10 mouse cellular contexts compared by ENCODE assay signal in genomic region chr17:27165054-27165773, GRCm38 (mm10). TPM values are rescaled to one million over a fixed set of nuclear protein-coding genes. Genes with fewer than 3 reads are reported as not detected.
DNase-seq lines count a peak whose midpoint lies in the region; ATAC-seq and TF ChIP-seq lines count a peak whose summit lies in the region.
"Had no signal": no experiment of that assay in that cellular context is flagged by ENCODE, and none has a peak within 500 bp of the region (broad histone marks: within the 10 kb centered on the region; RNA-seq: fewer than 3 reads in every experiment).

No protein-coding gene starts in this region.

- H3K27ac ChIP-seq in forebrain, embryonic 14.5 days (ENCODE audit: low read depth, low read length), result no peak overlapping the region
- no peak overlapping the region for H3K27ac ChIP-seq in forebrain, embryonic 16.5 days (ENCODE audit: low read length)
- peak overlapping the region; percentile 98 for H3K27ac ChIP-seq in gastrocnemius, adult 2 months
- H3K27ac ChIP-seq in limb, embryonic 11.5 days (replicated peaks; ENCODE audit: low read depth, low read length), result no peak overlapping the region
- H3K27ac ChIP-seq: heart, embryonic 15.5 days had no signal

- intact Hi-C loops in gastrocnemius, adult 2 months (cut with DNase I), result no loop called here

- H3K9ac ChIP-seq in forebrain, embryonic 14.5 days (ENCODE audit: low read length), result no peak overlapping the region
- H3K9ac ChIP-seq in forebrain, embryonic 16.5 days (replicated peaks; ENCODE audit: low read depth, low read length), result no peak overlapping the region
- no peak overlapping the region for H3K9ac ChIP-seq in limb, embryonic 11.5 days (ENCODE audit: low read length)
- H3K9ac ChIP-seq: heart, embryonic 15.5 days had no signal

- H3K36me3 ChIP-seq in forebrain, embryonic 14.5 days (ENCODE audit: control insufficient read depth, insufficient read depth, low read length), result no peaks in the 10 kb centered on the region
- H3K36me3 ChIP-seq in forebrain, embryonic 16.5 days (ENCODE audit: control insufficient read depth, insufficient read depth), result no peaks in the 10 kb centered on the region
- H3K36me3 ChIP-seq in limb, embryonic 11.5 days (ENCODE audit: control insufficient read depth, insufficient read depth, low read length), result no peaks in the 10 kb centered on the region
- H3K36me3 ChIP-seq: heart, embryonic 15.5 days had no signal

- 64% methylated on average over 8 of the region's 8 CpGs for WGBS in forebrain, embryonic 14.5 days
- WGBS in forebrain, embryonic 16.5 days, result 71% methylated on average over 8 of the region's 8 CpGs
- WGBS in limb, embryonic 11.5 days, result 43% methylated on average over 8 of the region's 8 CpGs

- TF ChIP-seq CTCF in gastrocnemius, adult 2 months (IDR thresholded peaks at IDR 0.05), result peak; percentile 71

- ATAC-seq in forebrain, embryonic 14.5 days, result peak; percentile 52; the same call in 1 of the 2 replicates
- ATAC-seq in forebrain, embryonic 16.5 days, result no peak
- ATAC-seq in limb, embryonic 11.5 days (ENCODE audit: insufficient number of reproducible peaks, low FRiP score, low TSS enrichment, low read depth), result no peak
- ATAC-seq in monocyte, adult 5-6 weeks (replicated peaks; ENCODE audit: insufficient number of reproducible peaks, low FRiP score, low TSS enrichment, poor library complexity, severe bottlenecking), result peak; percentile 42; the same call in 1 of the 2 replicates

- no peaks in the 10 kb centered on the region for H3K9me3 ChIP-seq in forebrain, embryonic 14.5 days (replicated peaks; ENCODE audit: control insufficient read depth, low read length)
- no peaks in the 10 kb centered on the region for H3K9me3 ChIP-seq in forebrain, embryonic 16.5 days (ENCODE audit: control insufficient read depth, low read length)
- no peaks in the 10 kb centered on the region for H3K9me3 ChIP-seq in limb, embryonic 11.5 days (ENCODE audit: control insufficient read depth, low read length)
- H3K9me3 ChIP-seq: heart, embryonic 15.5 days had no signal

- no peak overlapping the region for H3K4me3 ChIP-seq in forebrain, embryonic 14.5 days (ENCODE audit: low read depth, low read length)
- no peak overlapping the region for H3K4me3 ChIP-seq in forebrain, embryonic 16.5 days (replicated peaks; ENCODE audit: low read length)
- peak overlapping the region; percentile 79 for H3K4me3 ChIP-seq in gastrocnemius, adult 2 months
- no peak overlapping the region for H3K4me3 ChIP-seq in limb, embryonic 11.5 days (ENCODE audit: low read depth, low read length)
- H3K4me3 ChIP-seq: heart, embryonic 15.5 days had no signal

- H3K4me2 ChIP-seq in forebrain, embryonic 14.5 days (ENCODE audit: low read length), result no peak overlapping the region
- no peak overlapping the region for H3K4me2 ChIP-seq in forebrain, embryonic 16.5 days (ENCODE audit: low read length)
- no peak overlapping the region for H3K4me2 ChIP-seq in limb, embryonic 11.5 days (ENCODE audit: low read depth, severe bottlenecking)
- H3K4me2 ChIP-seq: heart, embryonic 15.5 days had no signal

- H3K27me3 ChIP-seq in forebrain, embryonic 14.5 days (replicated peaks; ENCODE audit: control insufficient read depth, insufficient read depth, low read length), result no peaks in the 10 kb centered on the region
- H3K27me3 ChIP-seq in forebrain, embryonic 16.5 days (replicated peaks; ENCODE audit: control insufficient read depth, insufficient read depth, low read length), result no peaks in the 10 kb centered on the region
- H3K27me3 ChIP-seq in limb, embryonic 11.5 days (ENCODE audit: control insufficient read depth, insufficient read depth, low read length), result no peaks in the 10 kb centered on the region

- no peaks in the 10 kb centered on the region for H3K4me1 ChIP-seq in forebrain, embryonic 14.5 days (ENCODE audit: control insufficient read depth, insufficient read depth, low read length)
- no peaks in the 10 kb centered on the region for H3K4me1 ChIP-seq in forebrain, embryonic 16.5 days (replicated peaks; ENCODE audit: control insufficient read depth, insufficient read depth, low read length)
- H3K4me1 ChIP-seq in limb, embryonic 11.5 days (ENCODE audit: control insufficient read depth, insufficient read depth, low read length), result peaks cover 7% of the 10 kb centered on the region

- peak; percentile 72 for DNase-seq in forebrain, embryonic 14.5 days (ENCODE audit: low spot score)
- DNase-seq in urinary bladder, postnatal 14 days (ENCODE audit: low spot score), result peak; percentile 41
- no peak for DNase-seq in urinary bladder, postnatal 36 days (ENCODE audit: low spot score in 2 of 2)
- peak; percentile 77 for DNase-seq in gastrocnemius, adult 2 months
- peak; percentile 74 for DNase-seq in limb, embryonic 11.5 days (ENCODE audit: low spot score)
- no peak for DNase-seq in B cell, adult 2 months

RNA-seq across cellular contexts. Expression of gene Ip6k3, which starts 2.4 kb away (rescaled TPM):
- 0.21 and 0.28 TPM in 2 replicates for polyA plus RNA-seq in forebrain, embryonic 14.5 days (2014; fragmentation: Nextera tagmentation; extraction: Ambion mirVana)
- 0.30 TPM in 1 of 2 replicates, not detected in the other for polyA plus RNA-seq in forebrain, embryonic 16.5 days (2015; fragmentation: Nextera tagmentation; extraction: Ambion mirVana)
- 10 to 100 TPM; 30.9 to 84.2 TPM for total RNA-seq in gastrocnemius, adult 2 months (2021)
- 0.13 and 0.20 TPM in 2 replicates for polyA plus RNA-seq in limb, embryonic 11.5 days (2014; fragmentation: Nextera tagmentation; extraction: Ambion mirVana)
- total RNA-seq in monocyte, adult 5-6 weeks (2017), result 5.4 to 8.6 TPM (median 7.0 TPM) in 3 replicates
- total RNA-seq: neutrophil, adult 5-6 weeks had no signal

RNA-seq across cellular contexts. Expression of gene Uqcc2, which starts 31.5 kb away (rescaled TPM):
- polyA plus RNA-seq in forebrain, embryonic 14.5 days (2014; fragmentation: Nextera tagmentation; extraction: Ambion mirVana), result 360 and 385 TPM in 2 replicates
- 253 and 266 TPM in 2 replicates for polyA plus RNA-seq in forebrain, embryonic 16.5 days (2015; fragmentation: Nextera tagmentation; extraction: Ambion mirVana)
- 100 to 1,000 TPM; 405 to 424 TPM for total RNA-seq in gastrocnemius, adult 2 months (2021)
- polyA plus RNA-seq in limb, embryonic 11.5 days (2014; fragmentation: Nextera tagmentation; extraction: Ambion mirVana), result 383 and 387 TPM in 2 replicates
- total RNA-seq in monocyte, adult 5-6 weeks (2017), result 79.3 to 105 TPM (median 82.5 TPM) in 3 replicates

RNA-seq across cellular contexts. Expression of gene Lemd2, which starts 39.1 kb away (rescaled TPM):
- 11.3 and 14.8 TPM in 2 replicates for polyA plus RNA-seq in forebrain, embryonic 14.5 days (2014; fragmentation: Nextera tagmentation; extraction: Ambion mirVana)
- polyA plus RNA-seq in forebrain, embryonic 16.5 days (2015; fragmentation: Nextera tagmentation; extraction: Ambion mirVana), result 21.3 and 26.4 TPM in 2 replicates
- 10 to 100 TPM; 22.4 to 23.9 TPM for total RNA-seq in gastrocnemius, adult 2 months (2021)
- polyA plus RNA-seq in limb, embryonic 11.5 days (2014; fragmentation: Nextera tagmentation; extraction: Ambion mirVana), result 14.2 and 15.8 TPM in 2 replicates
- 54.3 to 81.1 TPM (median 78.5 TPM) in 3 replicates for total RNA-seq in monocyte, adult 5-6 weeks (2017)

Comparison
In these comparisons a context has a peak if more than half of its experiments do, and no peak if none do; other contexts are left out.
1. ATAC-seq: peak in forebrain, embryonic 14.5 days (single experiment) and monocyte, adult 5-6 weeks (single experiment); none in forebrain, embryonic 16.5 days (single experiment) and limb, embryonic 11.5 days (single experiment).
2. DNase-seq: peak in forebrain, embryonic 14.5 days (single experiment), urinary bladder, postnatal 14 days (single experiment), gastrocnemius, adult 2 months (single experiment) and limb, embryonic 11.5 days (single experiment); none in urinary bladder, postnatal 36 days (0 of 2) and B cell, adult 2 months (0 of 2).